Mouse (Mus musculus) embryonic facial prominence, embryonic 10.5 days (tissue): ENCODE measurements at regions not wholly inside any gene's neighbourhood (a gene's known extent, or its start where the extent isn't known, plus 50 kb on each side); places are given as distances from the start of the nearest gene placed in this dataset.

Experiments used
- DNase-seq: peaks from one replicate; pipeline ENCODE4 v3.0.0-alpha.2; 2017; ENCODE audit warnings: low spot score
- H3K27ac ChIP-seq: fragments of 300-500 bp; sonication (generic); replicated peaks from 2 replicates; pipeline ENCODE4 v1.5.1; 2016; ENCODE audit warnings: mild to moderate bottlenecking
- H3K27me3 ChIP-seq: fragments of 300-500 bp; sonication (generic); replicated peaks from 2 replicates; pipeline ENCODE4 v1.6.1; 2016; ENCODE audit warnings: low read depth, mild to moderate bottlenecking; ENCODE audit not compliant: poor library complexity, severe bottlenecking
- H3K36me3 ChIP-seq: fragments of 300-500 bp; sonication (generic); replicated peaks from 2 replicates; pipeline ENCODE4 v1.6.1; 2016; ENCODE audit warnings: mild to moderate bottlenecking, moderate library complexity
- H3K4me1 ChIP-seq: fragments of 300-500 bp; sonication (generic); 2 replicates; pipeline ENCODE4 v1.6.1; 2016
- H3K4me3 ChIP-seq: fragments of 300-500 bp; sonication (generic); 2 replicates; pipeline ENCODE4 v1.5.1; 2016; ENCODE audit warnings: mild to moderate bottlenecking, moderate library complexity
- H3K9me3 ChIP-seq: fragments of 300-500 bp; sonication (generic); 2 replicates; pipeline ENCODE4 v1.6.1; 2016; ENCODE audit warnings: mild to moderate bottlenecking
- WGBS: fragments of 180-500 bp; shearing (Covaris S2); methylation state at CpG from one replicate; pipeline ENCODE4 v1.1.7; 2016; 5-methylcytosine and 5-hydroxymethylcytosine counted together

DNA sequence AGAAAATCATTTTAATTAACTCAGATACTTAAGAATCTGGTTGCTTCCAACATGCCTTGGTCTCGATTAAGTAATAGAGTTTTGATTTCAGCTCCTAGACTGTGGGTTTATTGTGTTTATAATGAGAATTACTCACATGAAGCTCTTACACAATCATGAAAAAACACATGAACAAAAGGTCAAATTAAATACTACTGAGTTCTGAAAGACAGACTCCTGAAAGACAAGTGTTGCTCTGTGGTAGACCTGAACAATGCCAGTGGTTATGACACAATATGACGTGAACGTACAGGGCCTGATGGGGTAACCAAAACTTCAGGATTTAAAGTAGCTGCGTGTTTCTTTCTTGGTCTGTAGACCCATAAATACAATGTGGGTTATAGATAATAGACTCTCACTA lies 394.8 kb downstream of the Adgrl2 start:
- no peaks in the 10 kb centered on the region for H3K4me1 ChIP-seq
- no peak for DNase-seq
- H3K9me3 ChIP-seq: no peaks in the 10 kb centered on the region
- H3K4me3 ChIP-seq: no peak overlapping the region
- H3K36me3 ChIP-seq: no peaks in the 10 kb centered on the region
- no peaks in the 10 kb centered on the region for H3K27me3 ChIP-seq
- WGBS: 90% methylated on average over 4 of the region's 4 CpGs
- H3K27ac ChIP-seq: no peak overlapping the region

- Histone ChIP-seq H3K4me3 (no peak overlapping the region), H3K27me3 (no peaks in the 10 kb centered on the region), H3K27ac (no peak overlapping the region), H3K4me1 (no peaks in the 10 kb centered on the region), H3K36me3 (no peaks in the 10 kb centered on the region), H3K9me3 (no peaks in the 10 kb centered on the region)
- 47% methylated on average over 2 of the region's 2 CpGs for WGBS
- DNase-seq: no peak
These were observed 400.8 kb downstream of the Adgrl2 start for GRCm38 (mm10) chr3:148589556-148589955.

- Histone ChIP-seq H3K9me3 (no peaks in the 10 kb centered on the region), H3K4me1 (no peaks in the 10 kb centered on the region), H3K27ac (no peak overlapping the region), H3K27me3 (no peaks in the 10 kb centered on the region), H3K36me3 (no peaks in the 10 kb centered on the region), H3K4me3 (no peak overlapping the region)
- DNase-seq: no peak
- 89% methylated on average over 1 of the region's 1 CpGs for WGBS
These were observed 414.6 kb downstream of the Adgrl2 start for GRCm38 (mm10) chr3:148575735-148576134.

DNA sequence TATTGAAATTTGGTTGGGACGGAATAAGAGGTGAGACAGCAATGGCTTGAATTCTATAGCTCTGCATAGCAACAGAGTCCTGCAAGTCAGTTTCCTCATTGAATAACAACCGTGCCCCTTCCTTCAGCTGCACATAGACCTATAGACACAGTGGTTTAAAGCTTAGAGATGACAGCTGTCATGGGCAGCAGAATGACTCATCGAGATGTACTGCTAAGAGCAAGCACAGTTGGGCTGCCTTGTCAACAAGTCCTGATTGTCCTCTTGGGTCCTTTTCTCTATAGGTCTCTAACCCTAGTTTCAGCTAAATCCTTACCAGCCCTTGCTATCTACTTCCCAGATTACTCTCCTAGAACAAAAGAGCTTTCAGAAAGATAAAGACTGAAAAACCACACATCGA lies 417.9 kb downstream of the Adgrl2 start:
- Histone ChIP-seq H3K36me3 (no peaks in the 10 kb centered on the region), H3K27ac (no peak overlapping the region), H3K27me3 (no peaks in the 10 kb centered on the region), H3K9me3 (no peaks in the 10 kb centered on the region), H3K4me1 (no peaks in the 10 kb centered on the region), H3K4me3 (no peak overlapping the region)
- no peak for DNase-seq
- 89% methylated on average over 4 of the region's 4 CpGs for WGBS

- no peak overlapping the region for H3K27ac ChIP-seq
- WGBS: 81% methylated on average over 4 of the region's 4 CpGs
- H3K9me3 ChIP-seq: no peaks in the 10 kb centered on the region
- H3K4me3 ChIP-seq: no peak overlapping the region
- H3K4me1 ChIP-seq: 0 out of 2 replicates have a peak, but pooled peaks cover 3% of the 10 kb centered on the region
- no peaks in the 10 kb centered on the region for H3K36me3 ChIP-seq
- H3K27me3 ChIP-seq: no peaks in the 10 kb centered on the region
- no peak for DNase-seq
These were observed 425.6 kb downstream of the Adgrl2 start for GRCm38 (mm10) chr3:148564716-148565115.

- Histone ChIP-seq H3K27me3 (no peaks in the 10 kb centered on the region), H3K4me1 (no peaks in the 10 kb centered on the region), H3K36me3 (no peaks in the 10 kb centered on the region), H3K9me3 (no peaks in the 10 kb centered on the region), H3K27ac (no peak overlapping the region), H3K4me3 (no peak overlapping the region)
- no peak for DNase-seq
- WGBS: 86% methylated on average over 4 of the region's 4 CpGs
These were observed 429.1 kb downstream of the Adgrl2 start for GRCm38 (mm10) chr3:148561211-148561610.

GRCm38 (mm10) chr3:148559752-148560460 lies 430.4 kb downstream of the Adgrl2 start:
- Histone ChIP-seq H3K9me3 (no peaks in the 10 kb centered on the region), H3K36me3 (no peaks in the 10 kb centered on the region), H3K4me1 (no peaks in the 10 kb centered on the region), H3K4me3 (no peak overlapping the region), H3K27ac (no peak overlapping the region), H3K27me3 (no peaks in the 10 kb centered on the region)
- DNase-seq: no peak
- 86% methylated on average over 13 of the region's 13 CpGs for WGBS

- 59% methylated on average over 5 of the region's 5 CpGs for WGBS
- H3K9me3 ChIP-seq: no peaks in the 10 kb centered on the region
- no peaks in the 10 kb centered on the region for H3K36me3 ChIP-seq
- no peak for DNase-seq
- no peak overlapping the region for H3K27ac ChIP-seq
- no peak overlapping the region for H3K4me3 ChIP-seq
- no peaks in the 10 kb centered on the region for H3K27me3 ChIP-seq
- H3K4me1 ChIP-seq: no peaks in the 10 kb centered on the region
These were observed 431.7 kb downstream of the Adgrl2 start for GRCm38 (mm10) chr3:148558592-148559157.

DNA sequence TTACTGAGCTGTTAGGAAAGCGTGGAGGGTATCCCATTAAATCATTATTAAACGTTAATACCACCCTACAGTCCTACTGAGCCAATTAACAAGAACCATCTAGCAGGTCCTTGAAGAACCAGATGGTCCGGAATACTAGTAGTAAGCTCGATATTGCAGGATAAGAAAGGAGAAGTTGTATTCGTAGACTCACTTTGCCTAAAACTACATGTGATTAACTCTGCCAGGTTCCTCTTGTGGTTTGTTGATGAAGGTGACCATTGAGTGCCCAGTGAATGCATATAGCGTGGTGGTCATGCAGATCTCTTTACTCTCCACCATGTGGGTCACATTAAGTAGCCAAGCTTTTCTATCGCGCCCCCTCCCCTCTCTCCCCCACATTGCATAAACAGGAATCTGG lies 435.0 kb downstream of the Adgrl2 start:
- H3K9me3 ChIP-seq: no peaks in the 10 kb centered on the region
- 77% methylated on average over 8 of the region's 8 CpGs for WGBS
- H3K4me1 ChIP-seq: no peaks in the 10 kb centered on the region
- no peaks in the 10 kb centered on the region for H3K27me3 ChIP-seq
- no peaks in the 10 kb centered on the region for H3K36me3 ChIP-seq
- H3K4me3 ChIP-seq: no peak overlapping the region
- DNase-seq: no peak
- no peak overlapping the region for H3K27ac ChIP-seq

GRCm38 (mm10) chr3:148550716-148551115 lies 439.6 kb downstream of the Adgrl2 start:
- 91% methylated on average over 2 of the region's 2 CpGs for WGBS
- no peaks in the 10 kb centered on the region for H3K36me3 ChIP-seq
- no peaks in the 10 kb centered on the region for H3K4me1 ChIP-seq
- no peak for DNase-seq
- H3K9me3 ChIP-seq: no peaks in the 10 kb centered on the region
- H3K4me3 ChIP-seq: no peak overlapping the region
- no peak overlapping the region for H3K27ac ChIP-seq
- no peaks in the 10 kb centered on the region for H3K27me3 ChIP-seq

GRCm38 (mm10) chr3:148544929-148545328 lies 445.4 kb downstream of the Adgrl2 start:
- H3K4me3 ChIP-seq: no peak overlapping the region
- WGBS: 89% methylated on average over 6 of the region's 6 CpGs
- H3K9me3 ChIP-seq: no peaks in the 10 kb centered on the region

GRCm38 (mm10) chr3:148542217-148542616 lies 448.1 kb downstream of the Adgrl2 start:
- H3K9me3 ChIP-seq: no peaks in the 10 kb centered on the region
- no peak for DNase-seq
- no peaks in the 10 kb centered on the region for H3K4me1 ChIP-seq
- no peaks in the 10 kb centered on the region for H3K27me3 ChIP-seq
- 90% methylated on average over 5 of the region's 5 CpGs for WGBS
- H3K27ac ChIP-seq: no peak overlapping the region
- H3K4me3 ChIP-seq: no peak overlapping the region
- H3K36me3 ChIP-seq: no peaks in the 10 kb centered on the region

More at GRCm38 (mm10) chr3:148544929-148545328, 445.4 kb downstream of the Adgrl2 start:
- H3K36me3 ChIP-seq: no peaks in the 10 kb centered on the region
- DNase-seq: no peak
- H3K27me3 ChIP-seq: no peaks in the 10 kb centered on the region
- H3K4me1 ChIP-seq: no peaks in the 10 kb centered on the region
- H3K27ac ChIP-seq: no peak overlapping the region

DNA sequence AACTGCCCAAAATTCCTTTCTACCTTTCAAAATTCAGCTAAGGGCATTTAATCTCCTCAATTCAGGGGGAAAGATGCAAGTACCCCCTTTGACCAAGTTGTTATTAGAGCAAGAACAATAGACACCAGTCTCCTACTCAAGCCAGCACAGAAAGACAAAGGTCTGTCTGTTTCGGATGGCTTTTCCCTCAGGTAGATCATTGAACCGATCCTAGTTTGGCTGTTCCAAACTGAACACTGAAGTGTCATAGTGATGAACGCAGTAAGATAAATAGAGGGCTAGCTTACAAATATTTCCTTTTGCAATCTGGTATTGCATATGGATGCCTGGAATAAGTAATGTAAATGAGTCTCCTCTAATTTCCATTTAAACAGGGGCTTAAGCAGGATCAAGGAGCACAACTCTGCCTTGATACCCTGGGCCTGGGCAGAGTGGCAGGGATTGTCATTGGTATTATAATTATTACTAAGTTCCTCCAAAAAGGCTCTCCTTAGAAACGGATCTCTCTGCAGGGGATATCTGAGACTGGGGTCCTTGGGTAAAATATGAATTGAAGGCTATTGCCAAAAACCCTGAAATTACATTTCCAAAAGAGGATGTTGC lies 452.6 kb downstream of the Adgrl2 start:
- Histone ChIP-seq H3K27ac (no peak overlapping the region), H3K36me3 (no peaks in the 10 kb centered on the region), H3K4me3 (no peak overlapping the region), H3K27me3 (no peaks in the 10 kb centered on the region), H3K9me3 (no peaks in the 10 kb centered on the region), H3K4me1 (no peaks in the 10 kb centered on the region)
- DNase-seq: no peak
- 43% methylated on average over 4 of the region's 4 CpGs for WGBS
